Mouse (Mus musculus) liver, postnatal 0 days (tissue): ENCODE data around the gene Selenow. TPM values are rescaled to one million over a fixed set of nuclear protein-coding genes. Genes with fewer than 3 reads are reported as not detected.

Experiments used
- ATAC-seq: fragments of 200-750 bp; cut with Nextera tagmentation; 2 replicates; pipeline ENCODE4 v1.8.0; 2017; ENCODE audit warnings: mild to moderate bottlenecking, moderate library complexity
- DNase-seq: peaks from one replicate; pipeline ENCODE4 v3.0.0-alpha.2; 2016
- H3K27ac ChIP-seq: fragments of 300-500 bp; sonication (generic); 2 replicates; pipeline ENCODE4 v1.5.1; 2014; ENCODE audit warnings: antibody characterized with exemption, moderate library complexity, mild to moderate bottlenecking, low read depth
- H3K27me3 ChIP-seq: fragments of 300-500 bp; sonication (generic); 2 replicates; pipeline ENCODE4 v1.6.1; 2014; ENCODE audit warnings: low read length, control low read depth, mixed read lengths; ENCODE audit not compliant: insufficient read depth
- H3K36me3 ChIP-seq: fragments of 300-500 bp; sonication (generic); replicated peaks from 2 replicates; pipeline ENCODE4 v1.6.1; 2014; ENCODE audit warnings: mild to moderate bottlenecking, control low read depth, low read length, moderate library complexity, mixed read lengths; ENCODE audit not compliant: insufficient read depth
- H3K4me1 ChIP-seq: fragments of 300-500 bp; sonication (generic); 2 replicates; pipeline ENCODE4 v1.6.1; 2014; ENCODE audit warnings: antibody characterized with exemption, mild to moderate bottlenecking, control low read depth; ENCODE audit not compliant: insufficient read depth
- H3K4me2 ChIP-seq: fragments of 300-500 bp; sonication (generic); 2 replicates; pipeline ENCODE4 v1.6.1; 2014; ENCODE audit warnings: low read depth, mild to moderate bottlenecking, low read length, moderate library complexity, mixed read lengths
- H3K4me3 ChIP-seq: fragments of 300-500 bp; sonication (generic); 2 replicates; pipeline ENCODE4 v1.5.1; 2014; ENCODE audit warnings: low read depth, low read length
- H3K9ac ChIP-seq: fragments of 300-500 bp; sonication (generic); replicated peaks from 2 replicates; pipeline ENCODE4 v1.6.1; 2014; ENCODE audit warnings: mild to moderate bottlenecking, moderate library complexity
- H3K9me3 ChIP-seq: fragments of 300-500 bp; sonication (generic); 2 replicates; pipeline ENCODE4 v1.6.1; 2016; ENCODE audit warnings: mild to moderate bottlenecking, control low read depth, low read length, mixed read lengths
- CTCF ChIP-seq: sonication (generic); IDR thresholded peaks from 2 replicates; pipeline ENCODE4 v1.5.1; 2016; ENCODE audit warnings: antibody characterized with exemption, low read depth
- EP300 ChIP-seq: IDR thresholded peaks from 2 replicates; pipeline ENCODE4 v1.6.1; 2016; ENCODE audit warnings: antibody characterized with exemption, low read depth, mild to moderate bottlenecking
- WGBS: fragments of 180-500 bp; shearing (Covaris S2); extraction: QIAGEN DNeasy Blood & Tissue Kit; methylation state at CpG from one replicate; pipeline ENCODE4 v1.1.7; 2014; ENCODE audit not compliant: insufficient replicate concordance; 5-methylcytosine and 5-hydroxymethylcytosine counted together
- polyA plus RNA-seq: library from polyadenylated mRNA; unstranded; fragments of >200 nt; fragmentation: Nextera tagmentation; extraction: Ambion mirVana; gene quantifications from 2 replicates; pipeline ENCODE4 v1.2.1, GENCODE M21; 2015

Selenow gene
- polyA plus RNA-seq, 1 experiment from 2014 or later: 158 TPM

DNA sequence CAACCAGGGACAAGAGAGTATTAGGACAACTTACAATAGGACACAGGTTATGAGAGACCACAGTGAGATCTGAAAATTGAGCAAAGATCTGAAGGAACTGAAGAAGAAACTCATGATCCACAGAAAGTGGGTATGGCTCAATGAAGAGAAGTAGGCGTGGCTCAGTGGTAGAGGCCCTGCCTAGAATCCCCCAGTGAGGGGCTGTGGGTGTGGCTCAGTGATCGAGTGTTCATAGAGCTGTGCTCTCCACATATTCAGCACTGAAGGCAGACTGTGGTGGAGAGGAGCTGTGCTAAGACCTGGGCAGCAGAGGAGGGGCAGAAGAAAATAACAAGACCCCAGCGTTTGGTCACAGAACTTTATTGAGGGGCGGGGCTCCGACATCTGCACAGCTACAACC is 15.3 kb upstream of the Selenow start:
- Histone ChIP-seq H3K4me3 (no peak overlapping the region), H3K9me3 (no peaks in the 10 kb centered on the region), H3K9ac (no peak overlapping the region), H3K4me1 (0 out of 2 replicates have a peak, but pooled peaks cover 2% of the 10 kb centered on the region), H3K27me3 (no peaks in the 10 kb centered on the region), H3K27ac (no peak overlapping the region), H3K4me2 (no peak overlapping the region), H3K36me3 (peaks cover 54% of the 10 kb centered on the region)
- TF ChIP-seq EP300 (no peak), CTCF (no peak)
- DNase-seq (no peak), ATAC-seq (no peak)
- WGBS: 79% methylated on average over 5 of the region's 5 CpGs

DNA sequence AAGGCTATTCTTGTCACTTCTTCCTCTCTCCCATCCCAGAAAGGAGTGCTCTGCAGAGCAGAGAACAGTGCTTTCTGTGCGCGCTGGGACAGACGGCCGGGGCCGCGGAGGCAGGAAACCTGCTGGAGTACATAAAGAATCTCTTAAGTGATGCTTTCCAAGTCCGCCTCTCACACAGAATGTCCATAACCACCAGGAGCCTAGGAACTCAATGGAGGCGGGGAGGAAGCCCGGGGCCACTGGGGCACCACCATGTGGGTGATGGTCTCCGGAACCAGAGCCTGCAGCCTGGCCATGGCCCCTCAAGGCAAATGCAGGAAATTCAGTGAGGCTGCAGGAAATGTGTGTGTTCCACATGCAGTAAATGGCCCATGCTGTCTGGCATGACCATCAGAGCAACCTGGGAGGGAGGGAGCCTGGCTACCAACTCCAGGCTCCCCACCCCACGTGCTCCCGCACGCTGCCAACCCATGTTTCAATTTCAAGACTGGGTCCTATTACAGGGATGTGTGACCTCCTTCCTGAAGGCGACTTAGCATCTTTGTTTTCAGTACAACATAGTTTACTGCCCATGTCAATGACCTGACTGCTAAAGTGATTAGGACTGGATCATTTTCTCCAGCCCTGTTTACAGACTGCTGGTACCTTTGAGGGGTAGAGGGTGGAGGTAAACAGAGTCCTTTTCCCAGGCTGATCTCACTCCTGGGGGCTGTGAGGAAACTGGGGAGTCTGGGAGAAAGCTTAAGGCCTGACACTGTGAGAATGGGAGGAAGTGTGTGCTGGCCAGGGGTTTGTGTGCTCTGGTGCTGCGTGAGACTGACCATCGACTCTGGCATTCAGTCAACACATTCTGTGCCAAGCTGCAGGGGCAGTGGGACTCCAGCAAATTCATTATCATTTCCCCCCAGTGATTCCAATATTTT is 11.5 kb upstream of the Selenow start:
- H3K27me3 ChIP-seq: no peaks in the 10 kb centered on the region
- no peak overlapping the region for H3K4me3 ChIP-seq
- H3K4me2 ChIP-seq: no peak overlapping the region
- peaks cover 16% of the 10 kb centered on the region for H3K36me3 ChIP-seq
- no peak overlapping the region for H3K27ac ChIP-seq
- DNase-seq: no peak
- no peak overlapping the region for H3K9ac ChIP-seq
- TF ChIP-seq CTCF (no peak), EP300 (no peak)
- no peaks in the 10 kb centered on the region for H3K9me3 ChIP-seq
- ATAC-seq: no peak
- 33% methylated on average over 16 of the region's 16 CpGs for WGBS
- 0 out of 2 replicates have a peak, but pooled peaks cover 2% of the 10 kb centered on the region for H3K4me1 ChIP-seq

DNA sequence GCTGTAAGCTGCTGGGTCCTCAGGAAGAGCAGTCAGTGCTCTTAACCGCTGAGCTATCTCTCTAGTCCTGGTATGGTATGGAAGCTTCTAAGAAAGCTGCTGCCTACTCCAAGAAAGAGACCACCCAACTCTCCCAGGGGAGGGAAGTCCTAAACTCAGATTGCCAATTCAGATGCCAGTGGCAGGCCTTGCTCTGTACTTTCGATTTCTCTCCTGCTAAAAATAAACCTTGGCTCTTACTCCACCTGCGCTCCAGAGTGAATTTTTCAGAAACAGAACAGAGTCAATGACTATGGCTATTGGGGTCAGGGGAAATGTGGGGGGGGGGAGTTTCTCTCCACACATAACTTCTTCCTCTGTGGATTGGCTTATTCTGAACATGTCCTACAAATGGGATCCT is 9.4 kb upstream of the Selenow start:
- H3K27ac ChIP-seq: no peak overlapping the region
- no peak for DNase-seq
- H3K9ac ChIP-seq: no peak overlapping the region
- H3K36me3 ChIP-seq: no peaks in the 10 kb centered on the region
- no peak for TF ChIP-seq EP300
- no peak for TF ChIP-seq CTCF
- no peak for ATAC-seq
- H3K27me3 ChIP-seq: no peaks in the 10 kb centered on the region
- WGBS: 45% methylated on average over 3 of the region's 3 CpGs
- H3K4me2 ChIP-seq: no peak overlapping the region
- H3K4me3 ChIP-seq: no peak overlapping the region
- H3K4me1 ChIP-seq: 0 out of 2 replicates have a peak, but pooled peaks cover 2% of the 10 kb centered on the region
- no peaks in the 10 kb centered on the region for H3K9me3 ChIP-seq

DNA sequence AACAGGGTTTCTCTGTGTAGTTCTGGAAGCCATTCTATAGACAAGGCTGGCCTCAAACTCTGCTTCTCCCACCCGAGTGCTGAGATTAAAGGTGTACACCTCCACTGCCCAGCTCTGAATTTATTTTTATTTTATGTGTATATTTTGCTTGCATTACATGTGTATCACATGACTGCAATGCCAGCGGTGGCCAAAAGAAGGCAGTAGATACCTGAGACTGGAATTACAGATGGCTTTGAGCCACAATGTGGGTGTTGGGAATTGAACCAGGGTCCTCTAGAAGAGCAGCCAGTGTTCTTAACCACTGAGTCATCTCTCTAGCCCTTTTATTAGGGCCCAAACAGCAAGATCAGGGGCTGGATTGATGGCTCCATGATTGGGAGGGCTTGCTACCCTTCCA is 8.3 kb upstream of the Selenow start:
- no peak overlapping the region for H3K9ac ChIP-seq
- H3K36me3 ChIP-seq: no peaks in the 10 kb centered on the region
- 0 out of 2 replicates have a peak, but pooled peaks cover 2% of the 10 kb centered on the region for H3K4me1 ChIP-seq
- 60% methylated on average over 2 of the region's 2 CpGs for WGBS
- H3K27me3 ChIP-seq: no peaks in the 10 kb centered on the region
- H3K27ac ChIP-seq: no peak overlapping the region
- no peak for DNase-seq
- H3K4me2 ChIP-seq: no peak overlapping the region
- H3K4me3 ChIP-seq: no peak overlapping the region
- H3K9me3 ChIP-seq: no peaks in the 10 kb centered on the region
- no peak for ATAC-seq
- TF ChIP-seq CTCF (peak; percentile 45), EP300 (no peak)

DNA sequence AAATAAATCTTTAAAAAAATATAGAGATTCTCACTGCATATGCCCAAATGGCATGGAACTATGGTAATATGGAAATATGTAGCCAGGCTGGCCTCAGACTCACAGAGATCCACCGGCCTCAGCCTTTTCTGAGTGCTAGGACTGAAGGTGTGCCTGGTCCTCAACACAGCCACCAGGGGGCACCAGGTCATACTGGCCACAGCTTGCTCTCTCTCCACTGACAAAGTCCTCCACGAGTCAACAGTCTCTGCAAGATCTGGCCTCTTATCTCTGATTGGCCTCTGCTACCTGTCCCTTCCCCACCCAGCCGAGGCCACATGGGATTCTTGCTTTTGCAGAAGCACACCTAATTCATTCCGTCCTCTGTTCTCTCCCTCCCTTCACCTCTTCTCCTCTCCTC is 7.7 kb upstream of the Selenow start:
- H3K36me3 ChIP-seq: no peaks in the 10 kb centered on the region
- H3K4me3 ChIP-seq: no peak overlapping the region
- no peak overlapping the region for H3K4me2 ChIP-seq
- H3K27me3 ChIP-seq: no peaks in the 10 kb centered on the region
- DNase-seq (peak; percentile 78), ATAC-seq (peak; percentile 83)
- no peak overlapping the region for H3K27ac ChIP-seq
- TF ChIP-seq EP300 (no peak), CTCF (peak; percentile 88)
- H3K9ac ChIP-seq: no peak overlapping the region
- H3K9me3 ChIP-seq: no peaks in the 10 kb centered on the region
- WGBS: 29% methylated on average over 4 of the region's 4 CpGs
- 0 out of 2 replicates have a peak, but pooled peaks cover 2% of the 10 kb centered on the region for H3K4me1 ChIP-seq

DNA sequence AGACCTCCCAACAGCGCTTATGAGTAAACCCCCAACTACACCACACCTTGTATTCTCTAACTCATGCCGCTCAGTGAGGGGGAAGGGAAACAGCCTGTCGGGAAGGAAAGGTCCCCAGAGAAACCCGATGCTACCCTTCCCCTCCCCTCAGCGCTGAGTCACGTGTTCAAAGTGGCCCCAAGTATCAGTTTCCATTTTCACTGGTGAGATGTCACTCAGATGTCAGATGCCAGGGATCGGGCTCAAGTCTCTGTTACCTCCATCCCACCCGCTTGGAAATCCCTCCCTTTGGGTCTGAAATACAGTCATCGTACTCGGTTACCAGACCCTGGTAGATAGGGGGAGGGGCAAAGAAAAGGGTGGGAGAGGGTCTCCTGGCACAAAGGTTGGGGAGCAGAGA is 406 bp downstream of the Selenow start:
- Histone ChIP-seq H3K27ac (peak overlapping the region; percentile 77), H3K4me3 (peak overlapping the region; percentile 68), H3K27me3 (0 out of 2 replicates have a peak, but pooled peaks cover 4% of the 10 kb centered on the region), H3K9me3 (no peaks in the 10 kb centered on the region), H3K4me1 (peaks cover 21% of the 10 kb centered on the region), H3K36me3 (peaks cover 15% of the 10 kb centered on the region; the same call in 1 of the 2 replicates), H3K4me2 (peak overlapping the region; percentile 89), H3K9ac (peak overlapping the region; percentile 85)
- WGBS: 1% methylated on average over 10 of the region's 10 CpGs
- TF ChIP-seq CTCF (no peak), EP300 (no peak)
- DNase-seq (peak; percentile 51), ATAC-seq (peak; percentile 52)
